Mouse (Mus musculus) right cerebral cortex, postnatal 4 days (tissue): ENCODE measurements around the gene Mtor.

ENCODE experiments used
- DNase-seq: peaks from one replicate; pipeline ENCODE4 v3.0.0-alpha.2; 2022

Gene Mtor

DNA sequence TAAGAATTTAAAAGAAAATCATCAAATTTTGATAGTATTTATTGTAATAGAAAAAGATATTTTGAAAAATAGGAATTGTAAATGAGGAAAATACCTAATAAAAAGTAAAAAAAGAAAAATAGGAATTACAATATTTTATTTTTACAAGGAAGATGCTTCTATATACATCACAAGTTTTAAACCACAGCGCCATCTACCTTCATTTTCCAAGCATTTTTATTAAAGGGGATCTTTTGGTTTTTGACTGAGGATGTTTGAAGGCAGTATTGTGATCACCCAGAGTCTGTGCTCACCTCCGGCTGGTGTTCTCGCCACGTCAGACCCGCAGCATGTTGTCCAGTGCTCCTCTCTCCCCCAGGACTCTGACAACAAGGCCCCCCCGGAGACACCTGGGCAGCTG lies 46.7 kb downstream of the Mtor start:
- no peak for DNase-seq

- DNase-seq, result peak; percentile 59
Observed at GRCm38 (mm10) chr4:148495874-148496689, 47.7 kb downstream of the Mtor start.

DNA sequence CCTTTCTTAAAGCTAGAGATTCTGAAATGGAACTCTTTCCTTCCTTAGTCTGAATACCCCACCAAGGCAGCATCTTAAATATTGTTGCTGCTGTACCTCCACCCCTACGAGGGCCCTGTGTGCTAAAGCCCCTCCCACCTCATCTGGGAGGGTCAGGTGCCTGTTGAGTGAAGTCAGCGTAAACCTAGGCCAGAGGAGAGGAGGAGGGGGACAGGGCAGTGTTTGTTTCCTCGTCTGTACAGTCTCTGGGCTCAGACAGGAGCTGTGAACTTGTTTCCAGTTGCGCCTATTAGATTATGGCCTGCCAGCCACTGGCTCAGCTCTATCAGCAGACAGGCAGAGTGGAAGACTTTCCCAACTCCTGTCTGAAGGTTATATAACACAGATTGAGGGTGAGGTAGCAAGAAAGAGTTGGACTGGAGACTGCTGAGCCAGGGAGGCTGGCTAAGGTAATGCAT lies 52.0 kb downstream of the Mtor start, which contains the start of gene Angptl7:
Gene Angptl7 (minus strand): TSS at position 51 of the 458 bp plus-strand sequence.
- no peak for DNase-seq

DNA sequence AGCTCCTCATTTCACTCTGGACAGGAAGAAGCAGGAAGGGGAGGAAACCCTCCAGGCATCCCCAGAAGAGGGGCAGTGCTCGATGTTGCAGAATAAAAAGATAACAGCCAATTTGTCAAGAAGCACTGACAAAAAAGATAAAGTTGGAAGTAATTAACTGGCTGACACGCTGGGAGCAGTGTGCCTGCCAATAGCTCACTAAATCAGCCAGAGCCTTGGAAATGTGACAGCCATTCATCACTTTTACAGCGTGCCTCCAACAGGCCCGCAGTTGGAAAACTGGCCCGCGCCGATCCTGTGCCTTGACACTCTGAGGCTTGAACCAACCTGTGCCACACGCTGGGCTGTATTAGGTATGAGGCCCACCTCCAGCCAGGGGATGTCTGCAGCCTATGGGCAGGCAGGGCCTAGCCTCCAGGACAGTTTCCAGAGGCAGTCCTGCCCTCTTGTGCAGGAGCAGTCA lies 56.1 kb downstream of the Mtor start:
- DNase-seq, result peak; percentile 35

DNA sequence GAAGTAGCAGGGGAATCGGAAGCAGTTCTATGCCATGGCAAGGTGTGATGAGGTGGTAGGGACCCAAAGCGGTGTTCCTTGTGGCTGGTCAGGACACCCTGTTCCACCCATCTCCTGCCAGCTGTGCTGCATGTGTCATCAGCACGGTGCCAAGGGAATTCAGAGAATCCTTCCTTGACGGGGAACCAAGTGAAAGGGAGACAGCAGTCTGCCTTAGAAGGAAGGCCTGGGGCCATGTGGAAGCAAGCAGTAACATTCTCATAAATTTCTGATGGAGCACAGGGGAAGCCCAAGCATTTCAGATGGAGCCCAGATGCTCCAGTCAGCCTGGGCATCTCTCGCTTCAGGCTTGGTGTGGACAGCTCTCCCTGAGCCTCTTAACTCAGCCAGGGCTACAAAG lies 59.2 kb downstream of the Mtor start:
- DNase-seq, result no peak

DNA sequence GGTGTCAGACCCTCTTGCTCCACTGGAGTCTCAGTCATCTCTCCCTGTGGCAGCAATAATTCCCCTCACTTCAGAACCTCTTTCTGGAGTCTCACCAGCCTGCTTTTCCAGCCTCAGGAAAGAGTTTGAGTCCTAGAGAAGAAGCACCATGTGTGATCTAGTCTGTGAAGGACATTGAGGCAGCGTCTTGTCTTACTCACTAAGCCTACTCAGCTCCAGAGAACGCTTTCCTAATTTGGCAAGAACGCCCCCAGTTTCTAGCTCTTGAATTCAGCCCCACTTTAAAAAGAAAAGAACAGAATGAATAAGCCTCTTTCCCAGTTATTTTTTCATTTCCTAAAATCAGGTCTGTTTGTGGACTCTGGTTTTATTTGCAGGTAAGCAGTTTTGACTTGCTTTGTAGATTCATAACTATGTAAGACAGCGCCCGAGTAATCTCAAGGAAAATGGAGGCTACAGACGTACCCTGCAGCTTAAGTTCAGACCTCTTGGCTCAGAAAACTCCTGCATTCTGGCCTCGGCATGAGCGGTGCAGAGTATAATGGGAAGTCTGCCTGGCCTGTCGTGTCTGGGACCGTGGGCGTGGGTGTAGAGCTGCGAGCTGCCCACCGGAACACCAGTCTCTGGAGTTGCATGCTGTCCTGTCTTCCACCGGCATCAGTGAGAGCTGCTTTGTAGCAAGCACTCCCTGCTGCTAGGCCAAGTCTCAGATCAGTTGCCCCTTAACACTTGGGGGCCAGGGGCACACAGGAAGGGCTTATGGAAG lies 59.9 kb downstream of the Mtor start:
- DNase-seq, result no peak

GRCm38 (mm10) chr4:148509450-148510084 lies 61.2 kb downstream of the Mtor start:
- DNase-seq, result no peak

- DNase-seq, result no peak
Observed at GRCm38 (mm10) chr4:148510691-148511090, 62.3 kb downstream of the Mtor start.

DNA sequence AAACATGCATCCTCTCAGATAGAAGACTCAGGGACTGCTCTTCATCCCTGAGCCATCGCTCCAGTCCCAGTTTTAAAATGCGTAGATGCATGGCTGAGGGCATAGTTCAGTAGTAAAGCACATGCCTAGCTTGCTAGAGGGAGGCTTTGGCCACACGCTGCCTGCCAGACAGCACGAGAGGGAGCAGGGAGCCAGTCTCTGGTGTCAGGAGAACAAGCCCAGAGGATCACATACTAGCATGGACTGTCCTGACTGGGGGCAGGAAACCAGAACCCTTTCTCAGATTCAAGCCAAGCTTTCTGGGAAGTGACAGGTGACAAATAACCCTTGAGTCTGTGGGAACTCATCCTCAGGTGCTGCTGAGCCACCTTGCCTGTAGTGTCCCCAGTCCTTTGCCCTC lies 62.9 kb downstream of the Mtor start:
- no peak for DNase-seq

DNA sequence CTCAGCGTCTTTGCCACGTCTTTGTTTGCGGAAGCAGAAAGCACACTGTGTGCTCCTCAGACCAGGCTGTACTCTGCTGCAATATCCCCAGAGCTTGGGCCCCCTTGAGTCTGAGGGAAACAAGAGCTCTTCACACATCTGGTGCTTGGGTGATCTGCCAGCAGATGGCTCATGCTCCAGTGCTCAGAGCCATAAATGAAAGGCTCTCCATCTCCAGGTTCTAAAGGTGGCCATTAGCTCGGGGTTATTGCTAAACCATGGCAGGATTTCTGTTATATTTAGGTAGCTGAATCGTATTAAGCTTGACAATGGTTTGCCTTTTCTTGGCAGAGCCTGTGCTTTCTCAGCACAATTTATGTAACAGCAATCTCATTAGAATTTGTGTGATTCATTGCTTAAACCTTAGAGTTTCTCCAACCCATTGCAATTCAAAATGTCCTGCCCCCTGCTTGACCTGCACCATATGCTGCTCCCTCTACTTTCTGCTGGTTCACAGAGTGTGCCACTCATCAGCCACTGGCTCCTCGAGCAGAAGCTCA lies 64.7 kb downstream of the Mtor start:
- no peak for DNase-seq

- DNase-seq, result no peak
Observed at GRCm38 (mm10) chr4:148515313-148515712, 66.9 kb downstream of the Mtor start.

- no peak for DNase-seq
Observed at GRCm38 (mm10) chr4:148517809-148518208, 69.4 kb downstream of the Mtor start.

GRCm38 (mm10) chr4:148518235-148518795 lies 69.9 kb downstream of the Mtor start:
- DNase-seq, result no peak

GRCm38 (mm10) chr4:148523538-148523937 lies 75.1 kb downstream of the Mtor start:
- no peak for DNase-seq

DNA sequence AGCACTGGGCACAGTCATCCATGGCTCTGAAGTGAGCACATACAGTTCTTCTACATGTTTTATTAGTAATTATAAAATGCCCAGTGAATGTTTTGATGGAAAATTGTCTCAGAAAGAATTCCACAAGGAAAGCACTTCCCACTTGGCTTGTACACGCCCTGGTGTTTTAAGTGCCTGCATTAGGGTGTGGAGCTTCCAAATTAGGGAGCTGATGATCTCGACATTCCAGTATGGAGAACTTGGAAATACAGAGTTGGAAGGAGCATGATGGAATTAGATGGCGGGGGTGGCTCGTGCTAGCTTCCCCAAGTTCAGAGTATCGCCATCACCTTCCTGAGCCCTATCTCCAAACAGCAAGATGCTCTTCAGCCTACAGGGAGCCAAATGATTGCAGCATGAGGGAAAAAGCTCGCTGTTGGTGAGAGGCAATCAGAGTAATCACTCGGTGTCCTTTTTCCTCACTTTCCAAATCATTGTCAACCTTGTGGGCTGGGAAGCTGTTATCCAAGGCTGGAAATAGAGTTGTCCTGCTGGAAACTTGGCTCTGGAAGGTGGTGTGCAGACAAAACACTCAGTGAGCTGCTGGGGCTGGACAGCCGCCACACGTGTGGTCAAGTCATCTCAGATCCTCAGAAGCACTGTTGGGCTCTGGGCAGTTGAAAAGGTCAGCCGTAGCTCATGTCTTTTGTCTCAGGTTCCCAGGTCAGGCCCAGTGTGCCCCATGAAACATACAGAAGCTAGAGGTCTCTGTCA lies 78.9 kb downstream of the Mtor start:
- DNase-seq, result no peak

DNA sequence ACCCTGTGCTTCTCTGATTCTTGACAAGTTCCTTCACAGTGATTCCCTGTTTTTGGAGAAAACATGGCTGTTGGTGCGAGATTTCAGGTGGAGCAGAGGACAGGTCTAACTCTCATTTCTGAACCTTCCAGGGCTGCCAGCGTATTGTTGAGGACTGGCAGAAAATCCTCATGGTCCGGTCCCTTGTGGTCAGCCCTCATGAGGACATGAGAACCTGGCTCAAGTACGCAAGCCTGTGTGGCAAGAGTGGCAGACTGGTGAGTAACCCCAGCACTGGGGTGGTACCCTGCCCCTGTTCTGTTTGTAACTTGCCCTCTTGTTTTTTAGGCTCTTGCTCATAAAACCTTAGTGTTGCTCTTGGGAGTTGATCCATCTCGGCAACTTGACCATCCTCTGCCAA lies 81.9 kb downstream of the Mtor start:
- DNase-seq, result no peak

GRCm38 (mm10) chr4:148530778-148531177 lies 82.4 kb downstream of the Mtor start:
- no peak for DNase-seq

DNA sequence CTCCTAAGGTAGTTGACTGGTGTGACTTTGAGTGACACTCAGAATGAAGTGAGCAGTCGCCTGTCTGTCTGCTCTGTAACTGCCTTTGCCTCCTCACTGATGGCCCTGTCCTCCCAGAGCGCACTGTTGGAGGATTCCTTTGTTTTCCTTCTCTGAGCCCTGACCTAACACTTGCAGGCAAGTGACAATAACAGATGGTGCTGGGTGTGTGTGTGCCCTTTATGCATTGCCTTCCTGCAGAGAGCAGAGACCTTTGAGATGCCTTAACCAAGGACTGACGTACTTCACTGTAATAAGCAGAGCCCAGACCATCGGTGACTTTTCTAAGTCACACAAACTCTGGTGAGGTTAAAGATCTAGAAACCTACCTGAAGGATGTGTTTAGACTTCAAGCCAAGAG lies 82.9 kb downstream of the Mtor start:
- DNase-seq, result no peak

GRCm38 (mm10) chr4:148532516-148532915 lies 84.1 kb downstream of the Mtor start:
- no peak for DNase-seq

- peak; percentile 61 for DNase-seq
Observed at GRCm38 (mm10) chr4:148533613-148534328, 85.4 kb downstream of the Mtor start.

- DNase-seq, result no peak
Observed at GRCm38 (mm10) chr4:148535876-148536275, 87.5 kb downstream of the Mtor start.
